Mouse (Mus musculus) midbrain, embryonic 14.5 days (tissue): ENCODE measurements around the gene Snx30. TPM values are rescaled to one million over a fixed set of nuclear protein-coding genes. Genes with fewer than 3 reads are reported as not detected.
A peak's percentile ranks its signal among the peaks of the same experiment; 100 is the strongest.

Source experiments
- ATAC-seq: fragments of 200-750 bp; cut with Nextera tagmentation; 2 replicates; pipeline ENCODE4 v1.8.0; 2017; ENCODE audit warnings: moderate number of reproducible peaks, moderate library complexity; ENCODE audit not compliant: low FRiP score, low TSS enrichment
- DNase-seq: peaks from one replicate; pipeline ENCODE4 v3.0.0-alpha.2; 2015
- H3K27ac ChIP-seq: fragments of 300-500 bp; sonication (generic); replicated peaks from 2 replicates; pipeline ENCODE4 v1.5.1; 2014; ENCODE audit warnings: mild to moderate bottlenecking, low read depth, low read length, moderate library complexity
- H3K27me3 ChIP-seq: fragments of 300-500 bp; sonication (generic); 2 replicates; pipeline ENCODE4 v1.6.1; 2014; ENCODE audit warnings: low read length, control low read depth, mixed read lengths; ENCODE audit not compliant: control insufficient read depth, insufficient read depth
- H3K36me3 ChIP-seq: fragments of 300-500 bp; sonication (generic); 2 replicates; pipeline ENCODE4 v1.6.1; 2014; ENCODE audit warnings: low read length, control low read depth; ENCODE audit not compliant: control insufficient read depth, insufficient read depth
- H3K4me1 ChIP-seq: fragments of 300-500 bp; sonication (generic); 2 replicates; pipeline ENCODE4 v1.6.1; 2014; ENCODE audit warnings: mild to moderate bottlenecking, antibody characterized with exemption, low read length, control low read depth; ENCODE audit not compliant: control insufficient read depth, insufficient read depth
- H3K4me2 ChIP-seq: fragments of 300-500 bp; sonication (generic); 2 replicates; pipeline ENCODE4 v1.6.1; 2014; ENCODE audit warnings: mild to moderate bottlenecking, low read length, moderate library complexity
- H3K4me3 ChIP-seq: fragments of 300-500 bp; sonication (generic); replicated peaks from 2 replicates; pipeline ENCODE4 v1.5.1; 2014; ENCODE audit warnings: low read depth, low read length
- H3K9ac ChIP-seq: fragments of 300-500 bp; sonication (generic); replicated peaks from 2 replicates; pipeline ENCODE4 v1.6.1; 2014; ENCODE audit warnings: mild to moderate bottlenecking, low read length, moderate library complexity
- H3K9me3 ChIP-seq: fragments of 300-500 bp; sonication (generic); 2 replicates; pipeline ENCODE4 v1.6.1; 2016; ENCODE audit warnings: low read length, control low read depth, mixed read lengths; ENCODE audit not compliant: control insufficient read depth
- WGBS: fragments of 180-500 bp; shearing (Covaris S2); extraction: QIAGEN DNeasy Blood & Tissue Kit; methylation state at CpG from one replicate; pipeline ENCODE4 v1.1.7; 2014; 5-methylcytosine and 5-hydroxymethylcytosine counted together
- polyA plus RNA-seq: library from polyadenylated mRNA; unstranded; fragments of >200 nt; fragmentation: Nextera tagmentation; extraction: Ambion mirVana; gene quantifications from 2 replicates; pipeline ENCODE4 v1.2.1, GENCODE M21; 2014

Snx30 gene
- polyA plus RNA-seq, 1 experiment from 2014 or later: 22.7 TPM

DNA sequence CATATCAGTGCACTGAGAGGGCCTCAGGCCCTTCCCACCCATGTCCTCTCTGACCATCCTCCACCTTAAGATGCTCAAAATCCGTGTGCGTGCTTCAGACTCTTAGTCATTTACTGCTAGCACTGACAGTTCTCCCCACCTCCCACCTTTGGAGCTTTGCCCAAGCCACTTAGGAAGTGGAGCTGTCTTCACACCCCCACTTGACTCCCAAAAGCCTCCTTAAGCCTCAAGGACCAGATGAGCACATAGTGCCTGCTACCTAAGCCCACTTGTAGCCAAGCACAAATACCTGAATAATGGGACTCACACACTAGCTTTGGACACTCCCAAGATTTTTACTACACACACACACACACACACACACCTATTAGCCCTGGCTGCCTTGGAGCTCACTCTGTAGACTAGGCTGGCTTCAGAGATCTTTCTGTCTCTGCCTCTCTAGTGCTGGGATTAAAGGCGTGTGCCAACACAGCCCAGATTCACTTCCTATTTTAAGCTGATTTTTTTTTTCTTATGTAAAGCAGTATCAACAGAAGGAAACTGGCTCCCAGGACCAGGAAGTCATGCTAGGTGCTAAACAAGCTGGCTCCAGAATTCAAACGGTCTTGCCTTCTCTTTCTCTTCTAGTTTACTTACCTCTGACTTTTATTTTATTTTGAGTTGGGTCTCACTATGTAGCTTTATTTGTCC is 9.6 kb downstream of the Snx30 start:
- H3K4me2 ChIP-seq: no peak overlapping the region

GRCm38 (mm10) chr4:59816016-59816415 is 10.4 kb downstream of the Snx30 start:
- Histone ChIP-seq H3K9ac (no peak overlapping the region), H3K4me1 (peaks cover 13% of the 10 kb centered on the region; the same call in 1 of the 2 replicates), H3K4me3 (no peak overlapping the region), H3K36me3 (no peaks in the 10 kb centered on the region), H3K27me3 (no peaks in the 10 kb centered on the region), H3K27ac (no peak overlapping the region), H3K9me3 (no peaks in the 10 kb centered on the region), H3K4me2 (no peak overlapping the region)
- WGBS: 47% methylated on average over 4 of the region's 5 CpGs
- DNase-seq: no peak
- no peak for ATAC-seq

More for the DNA sequence above, 9.6 kb downstream of the Snx30 start:
- DNase-seq: no peak
- Histone ChIP-seq H3K4me3 (no peak overlapping the region), H3K9me3 (no peaks in the 10 kb centered on the region), H3K27me3 (no peaks in the 10 kb centered on the region), H3K4me1 (peaks cover 13% of the 10 kb centered on the region; the same call in 1 of the 2 replicates), H3K9ac (no peak overlapping the region), H3K36me3 (no peaks in the 10 kb centered on the region), H3K27ac (no peak overlapping the region)
- 88% methylated on average over 4 of the region's 4 CpGs for WGBS
- ATAC-seq: no peak

GRCm38 (mm10) chr4:59816477-59816876 is 10.8 kb downstream of the Snx30 start:
- 76% methylated on average over 9 of the region's 9 CpGs for WGBS
- Histone ChIP-seq H3K9me3 (no peaks in the 10 kb centered on the region), H3K4me1 (peaks cover 13% of the 10 kb centered on the region; the same call in 1 of the 2 replicates), H3K36me3 (no peaks in the 10 kb centered on the region), H3K9ac (no peak overlapping the region), H3K4me3 (no peak overlapping the region), H3K27me3 (no peaks in the 10 kb centered on the region), H3K27ac (no peak overlapping the region), H3K4me2 (no peak overlapping the region)
- no peak for ATAC-seq
- DNase-seq: no peak

DNA sequence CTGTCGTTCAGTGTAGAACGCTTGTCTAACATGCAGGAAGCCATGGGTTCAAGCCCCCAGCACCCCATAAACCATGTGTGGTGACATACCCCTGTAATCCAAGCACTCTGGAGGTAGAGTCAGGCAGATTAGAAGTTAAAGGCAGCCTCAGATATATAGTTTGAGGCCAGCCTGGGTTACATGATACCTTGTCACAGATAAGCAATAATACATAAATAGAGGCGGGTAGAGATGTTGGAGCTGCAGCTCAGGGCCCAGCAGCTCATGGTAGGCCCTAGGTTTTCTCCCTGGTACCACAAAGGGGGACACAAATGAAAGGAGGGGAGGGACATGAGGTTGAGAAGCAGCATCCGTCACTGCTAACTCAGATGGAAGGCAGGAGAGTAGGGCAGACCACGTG is 12.2 kb downstream of the Snx30 start:
- 89% methylated on average over 5 of the region's 5 CpGs for WGBS
- Histone ChIP-seq H3K36me3 (no peaks in the 10 kb centered on the region), H3K9me3 (no peaks in the 10 kb centered on the region), H3K27ac (no peak overlapping the region), H3K4me2 (no peak overlapping the region), H3K9ac (no peak overlapping the region), H3K27me3 (no peaks in the 10 kb centered on the region), H3K4me1 (peaks cover 13% of the 10 kb centered on the region; the same call in 1 of the 2 replicates), H3K4me3 (no peak overlapping the region)
- ATAC-seq: no peak
- DNase-seq: no peak

DNA sequence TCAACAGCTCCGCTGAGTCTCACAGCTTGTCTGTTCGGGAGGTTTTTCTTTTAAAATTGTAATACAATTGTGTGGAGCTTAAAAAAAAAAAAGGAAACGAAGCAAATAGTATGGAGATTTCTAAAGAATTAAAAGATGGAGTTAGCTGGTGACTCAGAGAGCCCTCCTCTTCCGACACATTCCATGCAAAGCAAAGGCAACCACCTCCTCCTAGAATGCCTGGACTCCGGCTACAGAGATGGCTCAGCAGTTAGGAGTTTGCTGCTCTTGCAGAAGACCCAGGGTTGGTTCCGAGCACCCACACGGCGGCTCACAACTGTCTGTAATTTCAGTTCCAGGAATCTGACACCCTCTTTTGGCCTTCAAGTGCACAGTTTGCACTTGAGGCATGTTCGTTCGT is 12.9 kb downstream of the Snx30 start:
- H3K9me3 ChIP-seq: no peaks in the 10 kb centered on the region
- no peaks in the 10 kb centered on the region for H3K36me3 ChIP-seq
- no peak overlapping the region for H3K4me2 ChIP-seq
- H3K27ac ChIP-seq: no peak overlapping the region
- H3K4me3 ChIP-seq: no peak overlapping the region
- H3K27me3 ChIP-seq: no peaks in the 10 kb centered on the region
- DNase-seq: no peak
- WGBS: 72% methylated on average over 10 of the region's 10 CpGs
- H3K4me1 ChIP-seq: peaks cover 13% of the 10 kb centered on the region; the same call in 1 of the 2 replicates
- no peak overlapping the region for H3K9ac ChIP-seq
- no peak for ATAC-seq

DNA sequence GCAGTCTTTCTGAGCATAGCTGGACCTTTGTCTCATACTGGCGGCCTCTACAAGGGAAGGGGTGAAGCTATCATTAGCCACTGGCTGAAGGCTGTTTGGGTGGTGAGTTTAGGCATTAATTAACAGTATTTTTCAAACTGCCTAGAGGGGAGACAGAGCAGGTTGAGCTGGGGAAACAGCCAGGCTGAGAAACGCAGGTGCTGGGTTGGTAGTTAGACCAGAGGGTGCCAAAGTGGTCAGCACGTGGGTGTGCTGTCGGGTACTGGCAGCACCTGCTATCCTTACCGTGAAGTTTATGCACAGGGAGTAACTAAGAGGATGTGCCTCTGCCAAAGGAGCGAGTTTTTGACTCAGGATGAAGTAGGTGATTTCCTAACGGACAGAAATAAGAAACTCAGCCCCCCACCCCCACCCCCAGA is 13.4 kb downstream of the Snx30 start:
- Histone ChIP-seq H3K36me3 (no peaks in the 10 kb centered on the region), H3K4me2 (no peak overlapping the region), H3K9me3 (no peaks in the 10 kb centered on the region), H3K27me3 (no peaks in the 10 kb centered on the region), H3K4me3 (no peak overlapping the region), H3K9ac (no peak overlapping the region), H3K4me1 (peaks cover 13% of the 10 kb centered on the region; the same call in 1 of the 2 replicates), H3K27ac (0 out of 2 replicates have a peak overlapping the region, but pooled peaks have one; percentile 4)
- ATAC-seq (peak; percentile 44; the same call in 1 of the 2 replicates), DNase-seq (no peak)
- 68% methylated on average over 7 of the region's 7 CpGs for WGBS

DNA sequence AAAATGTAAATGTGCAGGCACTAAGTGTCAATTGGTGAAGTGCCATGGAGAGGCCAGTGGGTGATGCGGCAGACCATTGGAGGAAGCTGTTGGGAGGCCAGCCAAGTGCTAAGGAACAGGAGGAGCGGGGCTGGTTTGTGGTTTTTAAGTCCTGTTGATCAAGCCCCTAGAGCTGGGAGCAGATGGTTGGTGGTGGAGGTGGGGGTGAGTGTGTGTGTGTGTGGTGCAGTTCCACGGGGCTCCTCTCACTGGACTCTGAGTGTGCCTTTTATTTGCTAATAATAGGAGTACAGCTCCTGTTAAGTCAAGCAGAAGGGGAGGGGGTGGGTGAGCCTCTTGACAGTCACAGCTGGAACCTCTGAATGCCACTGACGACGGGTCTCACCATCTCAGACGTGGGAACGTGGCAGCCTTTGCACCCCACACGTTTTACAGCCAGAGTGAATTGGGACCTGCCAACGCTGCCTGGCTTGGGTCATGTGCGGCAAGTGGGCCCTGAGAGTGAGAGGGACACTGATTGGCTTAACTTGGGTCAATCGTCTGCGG is 13.9 kb downstream of the Snx30 start:
- H3K4me1 ChIP-seq: peaks cover 9% of the 10 kb centered on the region; the same call in 1 of the 2 replicates
- 27% methylated on average over 12 of the region's 12 CpGs for WGBS
- H3K36me3 ChIP-seq: no peaks in the 10 kb centered on the region
- no peak overlapping the region for H3K4me2 ChIP-seq
- H3K27me3 ChIP-seq: no peaks in the 10 kb centered on the region
- H3K9ac ChIP-seq: no peak overlapping the region
- ATAC-seq: peak; percentile 70
- H3K9me3 ChIP-seq: no peaks in the 10 kb centered on the region
- H3K27ac ChIP-seq: no peak overlapping the region
- no peak overlapping the region for H3K4me3 ChIP-seq
- DNase-seq: peak; percentile 52

GRCm38 (mm10) chr4:59821516-59821915 is 15.9 kb downstream of the Snx30 start:
- H3K9ac ChIP-seq: no peak overlapping the region
- H3K27ac ChIP-seq: no peak overlapping the region
- H3K4me1 ChIP-seq: peaks cover 8% of the 10 kb centered on the region; the same call in 1 of the 2 replicates
- no peaks in the 10 kb centered on the region for H3K27me3 ChIP-seq
- H3K4me2 ChIP-seq: no peak overlapping the region
- no peaks in the 10 kb centered on the region for H3K9me3 ChIP-seq
- ATAC-seq (no peak), DNase-seq (no peak)
- H3K4me3 ChIP-seq: no peak overlapping the region
- 91% methylated on average over 1 of the region's 1 CpGs for whole genome bisulfite sequencing
- H3K36me3 ChIP-seq: no peaks in the 10 kb centered on the region

DNA sequence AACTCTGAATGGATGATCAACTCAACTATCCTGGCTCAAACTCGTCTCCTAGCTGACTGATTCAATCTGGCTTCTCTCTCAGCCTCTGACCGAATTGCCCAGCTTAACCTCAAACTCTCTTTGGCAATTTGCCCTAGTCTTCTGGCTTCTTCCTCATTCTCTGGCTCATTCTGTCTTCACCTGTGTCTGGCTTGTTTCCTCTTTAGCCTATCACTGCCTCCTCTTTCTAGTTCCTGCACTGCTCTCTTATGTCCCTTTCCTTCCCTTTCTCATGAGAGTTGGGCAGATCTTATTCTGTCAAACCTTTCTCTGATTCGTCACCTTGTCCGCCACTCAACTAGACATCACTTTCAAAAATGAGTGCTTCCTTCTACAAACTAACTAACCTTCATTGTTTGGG is 16.5 kb downstream of the Snx30 start:
- H3K27me3 ChIP-seq: no peaks in the 10 kb centered on the region
- no peak overlapping the region for H3K9ac ChIP-seq
- ATAC-seq: no peak
- no peak overlapping the region for H3K4me2 ChIP-seq
- no peak overlapping the region for H3K4me3 ChIP-seq
- no peak overlapping the region for H3K27ac ChIP-seq
- H3K9me3 ChIP-seq: no peaks in the 10 kb centered on the region
- 95% methylated on average over 4 of the region's 4 CpGs for WGBS
- no peaks in the 10 kb centered on the region for H3K36me3 ChIP-seq
- peaks cover 8% of the 10 kb centered on the region; the same call in 1 of the 2 replicates for H3K4me1 ChIP-seq
- DNase-seq: no peak
